Mouse (Mus musculus): Measurements from ENCODE around the gene Rnf144a. TPM values are rescaled to one million over a fixed set of nuclear protein-coding genes. Genes with fewer than 3 reads are reported as not detected.
"Not testable (repeated sequence)": the region's sequence is repeated elsewhere in the genome, so short reads cannot be mapped to it uniquely, and the experiment has no call there.

Rnf144a gene
- polyA plus RNA-seq, 1 experiment from 2014 or later: 34.3 TPM

DNA sequence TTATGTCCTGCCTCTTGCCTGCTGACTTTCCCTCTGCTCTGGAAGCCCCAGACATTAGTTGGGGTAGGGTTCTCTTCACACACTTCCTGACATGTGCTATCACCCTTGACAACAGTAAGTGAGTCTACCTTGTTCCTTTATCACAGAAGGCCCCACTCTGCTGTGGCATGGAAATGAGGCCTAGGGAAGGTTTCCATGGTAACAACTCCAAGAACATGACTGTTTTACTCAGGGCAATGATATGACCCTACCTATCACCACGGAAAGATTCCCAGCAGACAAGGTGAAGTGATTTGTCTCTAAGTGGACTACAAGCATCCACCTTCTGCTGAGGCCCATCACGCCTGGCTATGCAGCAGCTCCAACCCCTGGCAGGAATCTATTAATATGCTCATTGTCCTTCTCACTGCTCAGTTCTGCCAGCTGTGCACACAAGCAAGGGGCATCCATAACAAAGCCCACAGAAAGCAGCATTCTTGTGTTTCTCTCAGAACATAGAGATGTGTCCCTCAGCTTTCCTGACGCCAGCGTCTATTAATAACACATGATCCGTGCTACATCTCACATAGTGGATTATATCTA lies 91.2 kb downstream of the Rnf144a start:
- H3K9me3 ChIP-seq: no peaks in the 10 kb centered on the region
- no peak overlapping the region for H3K27ac ChIP-seq
- no peak for DNase-seq (ENCODE audit: low spot score)
- no peak overlapping the region for H3K4me3 ChIP-seq
- no peaks in the 10 kb centered on the region for H3K27me3 ChIP-seq (ENCODE audit: insufficient read depth, poor library complexity, severe bottlenecking)
- 91% methylated on average over 5 of the region's 5 CpGs for WGBS
- no peaks in the 10 kb centered on the region for H3K4me1 ChIP-seq (replicated peaks)
- peaks cover 91% of the 10 kb centered on the region for H3K36me3 ChIP-seq

DNA sequence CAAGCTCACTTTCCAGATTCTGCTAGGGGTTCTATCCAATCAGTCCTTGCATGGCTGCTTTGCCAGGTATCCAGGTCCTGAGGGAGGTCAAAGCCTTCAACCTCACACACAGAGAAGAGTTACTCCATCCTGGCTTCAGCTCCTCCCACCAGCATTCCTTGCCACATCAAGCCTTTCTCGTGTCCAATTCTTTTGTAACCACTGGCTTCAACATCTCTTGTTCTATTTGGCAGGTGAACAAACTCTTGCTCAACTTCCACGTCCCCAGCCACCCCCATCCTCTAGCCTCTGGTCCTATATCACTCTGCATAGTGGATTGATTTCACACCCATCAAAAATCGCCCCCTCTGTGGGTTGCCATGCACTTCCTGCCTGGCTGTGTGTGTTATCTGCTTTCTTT lies 98.8 kb downstream of the Rnf144a start:
- WGBS: 89% methylated on average over 3 of the region's 3 CpGs
- no peaks in the 10 kb centered on the region for H3K27me3 ChIP-seq (ENCODE audit: insufficient read depth, poor library complexity, severe bottlenecking)
- H3K36me3 ChIP-seq: peaks cover 94% of the 10 kb centered on the region
- H3K4me3 ChIP-seq: no peak overlapping the region
- H3K4me1 ChIP-seq (replicated peaks): no peaks in the 10 kb centered on the region
- no peak overlapping the region for H3K27ac ChIP-seq
- DNase-seq (ENCODE audit: low spot score): no peak
- H3K9me3 ChIP-seq: no peaks in the 10 kb centered on the region

DNA sequence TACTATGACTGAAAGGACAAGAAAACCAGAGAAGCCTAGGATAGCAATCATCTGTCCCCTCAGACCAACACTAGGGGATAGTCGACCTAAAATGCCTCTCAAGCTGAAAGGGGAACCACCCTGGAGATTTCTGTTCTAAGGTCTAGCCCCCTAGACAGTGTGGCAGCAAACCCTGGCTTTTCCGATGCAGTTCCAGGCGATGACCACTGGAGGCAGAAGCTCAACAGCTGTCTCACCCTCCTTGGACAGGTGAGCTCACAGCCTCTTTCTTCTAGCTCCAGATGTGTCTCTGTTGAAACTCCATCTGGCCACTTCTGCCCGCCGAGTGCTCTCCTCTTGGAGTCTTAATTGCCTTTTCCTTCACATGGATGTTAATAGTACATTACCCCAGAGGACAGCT lies 100.1 kb downstream of the Rnf144a start:
- DNase-seq (ENCODE audit: low spot score): peak; percentile 22
- H3K27me3 ChIP-seq (ENCODE audit: insufficient read depth, poor library complexity, severe bottlenecking): no peaks in the 10 kb centered on the region
- 53% methylated on average over 5 of the region's 5 CpGs for WGBS
- H3K9me3 ChIP-seq: no peaks in the 10 kb centered on the region
- H3K27ac ChIP-seq: no peak overlapping the region
- H3K36me3 ChIP-seq: peaks cover 92% of the 10 kb centered on the region
- no peaks in the 10 kb centered on the region for H3K4me1 ChIP-seq (replicated peaks)
- H3K4me3 ChIP-seq: no peak overlapping the region

DNA sequence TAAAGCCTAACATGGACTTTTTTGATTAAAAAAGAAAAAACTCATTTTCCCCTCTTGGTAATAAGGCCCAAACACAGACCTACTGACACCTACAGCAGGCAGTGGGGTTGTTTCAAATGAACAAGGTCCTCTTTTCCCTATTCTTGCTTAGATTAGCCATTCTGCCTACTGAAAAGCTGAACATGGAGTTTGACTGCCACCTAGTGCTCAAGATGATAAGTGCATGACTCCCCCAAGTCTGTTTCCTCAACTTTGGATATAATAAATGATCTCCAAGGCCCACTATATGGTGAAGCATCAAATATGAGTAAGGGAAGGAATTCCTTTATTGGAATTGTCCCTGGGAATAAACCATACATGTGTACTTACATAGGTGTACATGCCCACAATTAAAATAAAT lies 103.5 kb downstream of the Rnf144a start:
- DNase-seq (ENCODE audit: low spot score): peak; percentile 32
- peaks cover 83% of the 10 kb centered on the region for H3K36me3 ChIP-seq

GRCm38 (mm10) chr12:26310247-26310646 lies 104.8 kb downstream of the Rnf144a start:
- H3K27ac ChIP-seq: no peak overlapping the region
- no peak overlapping the region for H3K4me3 ChIP-seq
- 91% methylated on average over 11 of the region's 11 CpGs for WGBS
- H3K36me3 ChIP-seq: peaks cover 82% of the 10 kb centered on the region
- DNase-seq (ENCODE audit: low spot score): no peak
- no peaks in the 10 kb centered on the region for H3K4me1 ChIP-seq (replicated peaks)
- H3K27me3 ChIP-seq (ENCODE audit: insufficient read depth, poor library complexity, severe bottlenecking): no peaks in the 10 kb centered on the region
- H3K9me3 ChIP-seq: no peaks in the 10 kb centered on the region

More for the DNA sequence above, 103.5 kb downstream of the Rnf144a start:
- Histone ChIP-seq H3K4me3 (no peak overlapping the region), H3K9me3 (no peaks in the 10 kb centered on the region), H3K4me1 (replicated peaks) (no peaks in the 10 kb centered on the region), H3K27ac (no peak overlapping the region), H3K27me3 (ENCODE audit: insufficient read depth, poor library complexity, severe bottlenecking) (no peaks in the 10 kb centered on the region)

GRCm38 (mm10) chr12:26302886-26303285 lies 112.2 kb downstream of the Rnf144a start:
- Histone ChIP-seq H3K27me3 (ENCODE audit: insufficient read depth, poor library complexity, severe bottlenecking) (no peaks in the 10 kb centered on the region), H3K36me3 (peaks cover 26% of the 10 kb centered on the region), H3K4me3 (no peak overlapping the region), H3K4me1 (replicated peaks) (peaks cover 18% of the 10 kb centered on the region), H3K27ac (no peak overlapping the region), H3K9me3 (no peaks in the 10 kb centered on the region)
- no peak for DNase-seq (ENCODE audit: low spot score)
- WGBS: 73% methylated on average over 5 of the region's 5 CpGs

- H3K27ac ChIP-seq: peak overlapping the region; percentile 66; the same call in 1 of the 2 replicates
- 0 out of 2 replicates have a peak, but pooled peaks cover 4% of the 10 kb centered on the region for H3K36me3 ChIP-seq
- H3K4me1 ChIP-seq (replicated peaks): peaks cover 18% of the 10 kb centered on the region
- 36% methylated on average over 7 of the region's 7 CpGs for WGBS
- H3K9me3 ChIP-seq: no peaks in the 10 kb centered on the region
- H3K4me3 ChIP-seq: no peak overlapping the region
- peak; percentile 22 for DNase-seq (ENCODE audit: low spot score)
- no peaks in the 10 kb centered on the region for H3K27me3 ChIP-seq (ENCODE audit: insufficient read depth, poor library complexity, severe bottlenecking)
These were observed 115.5 kb downstream of the Rnf144a start for GRCm38 (mm10) chr12:26299515-26300090.

DNA sequence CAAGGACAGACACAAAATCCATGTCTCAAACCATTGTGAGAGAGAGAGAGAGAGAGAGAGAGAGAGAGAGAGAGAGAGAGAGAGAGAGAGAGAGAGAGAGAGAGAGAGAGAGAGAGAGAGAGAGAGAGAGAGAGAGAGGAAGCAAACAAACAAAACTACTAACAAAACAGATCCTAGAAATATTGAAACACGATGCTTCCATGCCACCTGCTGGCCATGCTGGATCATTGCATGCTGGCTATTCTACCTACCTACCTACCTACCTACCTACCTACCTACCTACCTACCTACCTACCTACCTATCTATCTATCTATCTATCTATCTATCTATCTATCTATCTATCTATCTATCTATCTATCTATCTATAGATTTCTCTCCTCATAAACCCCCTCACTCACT lies 119.1 kb downstream of the Rnf144a start:
- not testable (repeated sequence) for DNase-seq (ENCODE audit: low spot score); H3K9me3 ChIP-seq; H3K4me3 ChIP-seq; H3K27ac ChIP-seq; H3K36me3 ChIP-seq; H3K27me3 ChIP-seq (ENCODE audit: insufficient read depth, poor library complexity, severe bottlenecking)
- WGBS: 14% methylated on average over 1 of the region's 1 CpGs
- peaks cover 11% of the 10 kb centered on the region for H3K4me1 ChIP-seq (replicated peaks)

DNA sequence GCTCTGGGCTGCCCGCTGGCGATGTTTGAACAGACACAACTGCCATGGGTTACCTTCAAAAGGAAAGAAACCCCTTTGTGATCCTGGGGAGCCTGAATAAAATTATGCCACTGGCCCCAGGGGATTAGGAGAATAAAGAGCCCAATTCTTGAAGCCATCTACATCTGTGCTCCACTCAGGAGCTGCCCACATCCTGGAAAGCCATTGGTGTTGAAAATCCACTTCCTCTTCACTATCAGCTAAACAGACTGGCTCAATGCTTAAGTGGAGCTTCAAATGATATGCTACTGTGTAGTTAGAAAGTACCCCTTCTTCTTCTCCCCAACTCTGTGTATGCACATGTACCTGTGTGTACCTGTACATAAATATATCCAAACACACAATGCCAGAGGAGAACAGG lies 125.9 kb downstream of the Rnf144a start:
- WGBS: 88% methylated on average over 2 of the region's 2 CpGs
- Histone ChIP-seq H3K36me3 (no peaks in the 10 kb centered on the region), H3K27ac (no peak overlapping the region), H3K4me3 (no peak overlapping the region), H3K4me1 (replicated peaks) (peaks cover 4% of the 10 kb centered on the region; the same call in 1 of the 2 replicates), H3K27me3 (ENCODE audit: insufficient read depth, poor library complexity, severe bottlenecking) (no peaks in the 10 kb centered on the region), H3K9me3 (no peaks in the 10 kb centered on the region)
- no peak for DNase-seq (ENCODE audit: low spot score)

GRCm38 (mm10) chr12:26288347-26288746 lies 126.7 kb downstream of the Rnf144a start:
- Histone ChIP-seq H3K4me3 (no peak overlapping the region), H3K27ac (no peak overlapping the region), H3K9me3 (no peaks in the 10 kb centered on the region), H3K4me1 (replicated peaks) (peaks cover 4% of the 10 kb centered on the region; the same call in 1 of the 2 replicates), H3K36me3 (no peaks in the 10 kb centered on the region), H3K27me3 (ENCODE audit: insufficient read depth, poor library complexity, severe bottlenecking) (no peaks in the 10 kb centered on the region)
- no peak for DNase-seq (ENCODE audit: low spot score)
- 83% methylated on average over 1 of the region's 1 CpGs for WGBS

- no peaks in the 10 kb centered on the region for H3K36me3 ChIP-seq
- H3K4me3 ChIP-seq: no peak overlapping the region
- H3K9me3 ChIP-seq: no peaks in the 10 kb centered on the region
- 81% methylated on average over 8 of the region's 8 CpGs for WGBS
- DNase-seq (ENCODE audit: low spot score): no peak
- peaks cover 4% of the 10 kb centered on the region; the same call in 1 of the 2 replicates for H3K4me1 ChIP-seq (replicated peaks)
- 0 out of 2 replicates have a peak overlapping the region, but pooled peaks have one; percentile 12 for H3K27ac ChIP-seq
- no peaks in the 10 kb centered on the region for H3K27me3 ChIP-seq (ENCODE audit: insufficient read depth, poor library complexity, severe bottlenecking)
These were observed 129.1 kb downstream of the Rnf144a start for GRCm38 (mm10) chr12:26285939-26286338.

GRCm38 (mm10) chr12:26285460-26285859 lies 129.6 kb downstream of the Rnf144a start:
- Histone ChIP-seq H3K27ac (no peak overlapping the region), H3K9me3 (no peaks in the 10 kb centered on the region), H3K36me3 (no peaks in the 10 kb centered on the region), H3K4me1 (replicated peaks) (peaks cover 4% of the 10 kb centered on the region; the same call in 1 of the 2 replicates), H3K4me3 (no peak overlapping the region), H3K27me3 (ENCODE audit: insufficient read depth, poor library complexity, severe bottlenecking) (no peaks in the 10 kb centered on the region)
- 85% methylated on average over 3 of the region's 3 CpGs for WGBS
- DNase-seq (ENCODE audit: low spot score): no peak

DNA sequence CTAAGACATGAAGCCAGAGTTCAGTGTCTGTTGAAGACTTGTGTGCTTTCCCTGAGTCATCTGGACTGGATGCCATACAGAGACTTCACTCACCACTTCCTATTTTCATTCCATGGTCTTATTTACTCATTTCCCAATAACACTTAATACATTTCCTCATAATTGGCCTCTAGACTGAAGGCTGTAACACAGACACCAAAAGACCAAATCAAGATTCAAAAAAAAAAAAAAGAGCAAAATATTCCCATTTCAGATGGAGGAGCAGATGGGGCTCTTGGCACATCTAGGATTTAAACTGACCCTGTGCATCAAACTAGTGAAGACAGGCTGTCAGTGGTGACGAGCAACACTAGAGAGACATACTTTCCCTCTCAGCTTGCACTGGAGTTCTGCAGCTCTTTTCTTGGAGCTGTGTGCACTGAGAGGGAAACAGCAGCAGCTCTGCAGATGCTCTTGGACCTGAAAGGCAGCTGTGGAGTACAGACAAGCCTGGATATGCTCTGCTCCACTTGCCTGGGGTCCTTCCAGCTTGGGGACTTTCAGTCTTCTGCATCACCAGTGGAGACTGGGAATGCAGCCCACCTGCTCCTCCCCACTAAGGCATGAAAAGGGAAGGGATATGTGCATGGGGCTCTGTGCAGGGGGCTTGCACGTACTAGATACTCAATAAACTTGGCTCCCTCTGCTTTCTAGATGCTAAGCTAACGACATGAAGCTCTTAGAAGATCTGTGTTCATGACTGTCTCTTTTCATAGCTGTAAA lies 134.2 kb downstream of the Rnf144a start:
- H3K36me3 ChIP-seq: no peaks in the 10 kb centered on the region
- WGBS: 77% methylated on average over 3 of the region's 3 CpGs
- no peak overlapping the region for H3K27ac ChIP-seq
- DNase-seq (ENCODE audit: low spot score): no peak
- no peaks in the 10 kb centered on the region for H3K27me3 ChIP-seq (ENCODE audit: insufficient read depth, poor library complexity, severe bottlenecking)
- H3K9me3 ChIP-seq: no peaks in the 10 kb centered on the region
- no peak overlapping the region for H3K4me3 ChIP-seq
- peaks cover 9% of the 10 kb centered on the region for H3K4me1 ChIP-seq (replicated peaks)
